Mouse (Mus musculus) lung, postnatal 4 days (tissue): ENCODE measurements around the gene Mrtfa.

ENCODE experiments used
- DNase-seq, 2 experiments: peaks; one replicate each; pipeline ENCODE4 v3.0.0; 2021

Gene Mrtfa

GRCm38 (mm10) chr15:81021377-81021776, 169.2 kb downstream of the Mrtfa start:
- peak; percentile 58 to 64 for DNase-seq

GRCm38 (mm10) chr15:81017308-81017707, 173.2 kb downstream of the Mrtfa start:
- peak in 1 of 2 experiments; percentile 55 for DNase-seq

GRCm38 (mm10) chr15:81016488-81016887, 174.1 kb downstream of the Mrtfa start:
- peak in 1 of 2 experiments; percentile 76 for DNase-seq

GRCm38 (mm10) chr15:81015068-81015744, 175.4 kb downstream of the Mrtfa start:
- no peak for DNase-seq

GRCm38 (mm10) chr15:81013186-81013585, 177.4 kb downstream of the Mrtfa start:
- no peak for DNase-seq

- no peak for DNase-seq
These were observed 178.2 kb downstream of the Mrtfa start for GRCm38 (mm10) chr15:81012359-81012758.

- DNase-seq = no peak
These were observed 179.0 kb downstream of the Mrtfa start for GRCm38 (mm10) chr15:81011523-81011922.

GRCm38 (mm10) chr15:81010114-81010513, 180.4 kb downstream of the Mrtfa start:
- DNase-seq = no peak

- peak; percentile 40 to 56 for DNase-seq
These were observed 181.9 kb downstream of the Mrtfa start for GRCm38 (mm10) chr15:81008689-81009123.

- no peak for DNase-seq
These were observed 182.7 kb downstream of the Mrtfa start for GRCm38 (mm10) chr15:81007905-81008304.

GRCm38 (mm10) chr15:81007339-81007738, 183.2 kb downstream of the Mrtfa start:
- no peak for DNase-seq

GRCm38 (mm10) chr15:81006127-81006735, 184.3 kb downstream of the Mrtfa start:
- no peak for DNase-seq

GRCm38 (mm10) chr15:81000419-81001138, 190.0 kb downstream of the Mrtfa start:
- DNase-seq = no peak

- no peak for DNase-seq
These were observed 193.5 kb downstream of the Mrtfa start for GRCm38 (mm10) chr15:80997077-80997476.

GRCm38 (mm10) chr15:80996090-80996835, 194.3 kb downstream of the Mrtfa start:
- DNase-seq = no peak

- DNase-seq = no peak
These were observed 195.6 kb downstream of the Mrtfa start for GRCm38 (mm10) chr15:80994959-80995358.

- DNase-seq = peak; percentile 41 to 52
These were observed 200.8 kb downstream of the Mrtfa start for GRCm38 (mm10) chr15:80989712-80990111.

- no peak for DNase-seq
These were observed 202.2 kb downstream of the Mrtfa start for GRCm38 (mm10) chr15:80988331-80988730.

- no peak for DNase-seq
These were observed 207.3 kb downstream of the Mrtfa start for GRCm38 (mm10) chr15:80983264-80983663.

GRCm38 (mm10) chr15:80981176-80981575, 209.4 kb downstream of the Mrtfa start:
- DNase-seq = no peak

GRCm38 (mm10) chr15:80979611-80980010, 210.9 kb downstream of the Mrtfa start:
- DNase-seq = no peak

- DNase-seq = peak; percentile 92
These were observed 212.8 kb downstream of the Mrtfa start, which contains the start of gene Sgsm3 for GRCm38 (mm10) chr15:80977620-80978334. TSS of gene Sgsm3 (plus strand) at chr15:80977765.
